Mouse (Mus musculus) spleen, adult 2 months (tissue): ENCODE measurements at regions not wholly inside any gene's neighbourhood (a gene's known extent, or its start where the extent isn't known, plus 50 kb on each side); places are given as distances from the start of the nearest gene placed in this dataset.

ENCODE experiments used
- CTCF ChIP-seq: fragments of 200-500 bp; IDR thresholded peaks from 2 replicates; pipeline ENCODE4 v1.5.1; 2011; ENCODE audit warnings: mild to moderate bottlenecking, inconsistent platforms; ENCODE audit not compliant: insufficient read depth, insufficient read length, insufficient replicate concordance; ENCODE audit errors: extremely low read depth
- POLR2A ChIP-seq: fragments of 200-500 bp; IDR thresholded peaks from 2 replicates; pipeline ENCODE4 v1.6.1; 2011; ENCODE audit warnings: low read depth, low read length, inconsistent platforms

GRCm38 (mm10) chr13:28884191-28884820 lies 69.2 kb downstream of the Sox4 start:
- no peak for TF ChIP-seq CTCF
- no peak for TF ChIP-seq POLR2A
